Mouse (Mus musculus) intestine, embryonic 14.5 days (tissue): ENCODE results near the gene Zbtb20. TPM values are rescaled to one million over a fixed set of nuclear protein-coding genes. Genes with fewer than 3 reads are reported as not detected.

Experiments
- ATAC-seq: fragments of 200-750 bp; cut with Nextera tagmentation; replicated peaks from 2 replicates; pipeline ENCODE4 v1.8.0; 2017; ENCODE audit warnings: low read depth, moderate number of reproducible peaks, moderate TSS enrichment, moderate library complexity; ENCODE audit not compliant: low FRiP score, low TSS enrichment
- DNase-seq: peaks from one replicate; pipeline ENCODE4 v3.0.0-alpha.2; 2018; ENCODE audit warnings: low spot score
- H3K27ac ChIP-seq: fragments of 300-500 bp; sonication (generic); 2 replicates; pipeline ENCODE4 v1.5.1; 2014; ENCODE audit warnings: low read depth, mild to moderate bottlenecking, control low read depth
- H3K27me3 ChIP-seq: fragments of 300-500 bp; sonication (generic); replicated peaks from 2 replicates; pipeline ENCODE4 v1.6.1; 2014; ENCODE audit warnings: low read length, control low read depth; ENCODE audit not compliant: control insufficient read depth, insufficient read depth
- H3K36me3 ChIP-seq: fragments of 300-500 bp; sonication (generic); 2 replicates; pipeline ENCODE4 v1.6.1; 2014; ENCODE audit warnings: low read length, control low read depth; ENCODE audit not compliant: control insufficient read depth, insufficient read depth
- H3K4me1 ChIP-seq: fragments of 300-500 bp; sonication (generic); replicated peaks from 2 replicates; pipeline ENCODE4 v1.6.1; 2014; ENCODE audit warnings: low read length, control low read depth, mixed read lengths; ENCODE audit not compliant: control insufficient read depth, insufficient read depth
- H3K4me2 ChIP-seq: fragments of 300-500 bp; sonication (generic); 2 replicates; pipeline ENCODE4 v1.6.1; 2014; ENCODE audit warnings: low read length
- H3K4me3 ChIP-seq: fragments of 300-500 bp; sonication (generic); 2 replicates; pipeline ENCODE4 v1.5.1; 2014; ENCODE audit warnings: low read depth, low read length, control low read depth, mixed read lengths
- H3K9ac ChIP-seq: fragments of 300-500 bp; sonication (generic); 2 replicates; pipeline ENCODE4 v1.6.1; 2014; ENCODE audit warnings: mild to moderate bottlenecking, low read length
- H3K9me3 ChIP-seq: fragments of 300-500 bp; sonication (generic); 2 replicates; pipeline ENCODE4 v1.6.1; 2016; ENCODE audit warnings: low read length, control low read depth; ENCODE audit not compliant: control insufficient read depth
- WGBS: fragments of 180-500 bp; shearing (Covaris S2); extraction: QIAGEN DNeasy Blood & Tissue Kit; methylation state at CpG from one replicate; pipeline ENCODE4 v1.1.7; 2014; 5-methylcytosine and 5-hydroxymethylcytosine counted together
- polyA plus RNA-seq: library from polyadenylated mRNA; unstranded; fragments of >200 nt; fragmentation: Nextera tagmentation; extraction: Ambion mirVana; gene quantifications from 2 replicates; pipeline ENCODE4 v1.2.1, GENCODE M21; 2014

The Zbtb20 gene
- polyA plus RNA-seq, 1 experiment from 2014 or later, result 27.3 TPM

GRCm38 (mm10) chr16:43650355-43651080 lies 774.8 kb downstream of the Zbtb20 start:
- Histone ChIP-seq H3K9me3 (no peaks in the 10 kb centered on the region), H3K36me3 (no peaks in the 10 kb centered on the region), H3K4me1 (no peaks in the 10 kb centered on the region), H3K4me2 (no peak overlapping the region), H3K27ac (no peak overlapping the region), H3K9ac (no peak overlapping the region), H3K4me3 (no peak overlapping the region), H3K27me3 (no peaks in the 10 kb centered on the region)
- 96% methylated on average over 3 of the region's 3 CpGs for WGBS
- ATAC-seq (no peak), DNase-seq (no peak)

GRCm38 (mm10) chr16:43653288-43653687 lies 777.6 kb downstream of the Zbtb20 start:
- Histone ChIP-seq H3K27me3 (no peaks in the 10 kb centered on the region), H3K4me1 (no peaks in the 10 kb centered on the region), H3K27ac (no peak overlapping the region), H3K9me3 (no peaks in the 10 kb centered on the region), H3K4me3 (no peak overlapping the region), H3K4me2 (no peak overlapping the region), H3K36me3 (no peaks in the 10 kb centered on the region), H3K9ac (no peak overlapping the region)
- 84% methylated on average over 2 of the region's 2 CpGs for WGBS
- no peak for ATAC-seq
- DNase-seq, result no peak

GRCm38 (mm10) chr16:43654269-43654668 lies 778.6 kb downstream of the Zbtb20 start:
- WGBS, result 88% methylated on average over 3 of the region's 3 CpGs
- H3K4me1 ChIP-seq, result no peaks in the 10 kb centered on the region
- H3K27ac ChIP-seq, result no peak overlapping the region
- ATAC-seq, result no peak
- no peaks in the 10 kb centered on the region for H3K9me3 ChIP-seq
- H3K27me3 ChIP-seq, result no peaks in the 10 kb centered on the region
- no peaks in the 10 kb centered on the region for H3K36me3 ChIP-seq
- H3K4me3 ChIP-seq, result no peak overlapping the region
- DNase-seq, result no peak
- H3K9ac ChIP-seq, result no peak overlapping the region
- no peak overlapping the region for H3K4me2 ChIP-seq

- no peak overlapping the region for H3K4me2 ChIP-seq
- ATAC-seq (no peak), DNase-seq (no peak)
- no peak overlapping the region for H3K27ac ChIP-seq
- H3K27me3 ChIP-seq, result no peaks in the 10 kb centered on the region
- no peaks in the 10 kb centered on the region for H3K4me1 ChIP-seq
- H3K36me3 ChIP-seq, result no peaks in the 10 kb centered on the region
- H3K9me3 ChIP-seq, result no peaks in the 10 kb centered on the region
- 85% methylated on average over 6 of the region's 6 CpGs for WGBS
- no peak overlapping the region for H3K4me3 ChIP-seq
- H3K9ac ChIP-seq, result no peak overlapping the region
Observed at GRCm38 (mm10) chr16:43655183-43655787, 779.6 kb downstream of the Zbtb20 start.

- Histone ChIP-seq H3K9me3 (no peaks in the 10 kb centered on the region), H3K27ac (no peak overlapping the region), H3K27me3 (no peaks in the 10 kb centered on the region), H3K9ac (no peak overlapping the region), H3K4me3 (no peak overlapping the region), H3K4me1 (no peaks in the 10 kb centered on the region), H3K4me2 (no peak overlapping the region), H3K36me3 (no peaks in the 10 kb centered on the region)
- WGBS, result 93% methylated on average over 5 of the region's 5 CpGs
- ATAC-seq, result no peak
- DNase-seq, result no peak
Observed at GRCm38 (mm10) chr16:43661576-43661975, 785.9 kb downstream of the Zbtb20 start.

GRCm38 (mm10) chr16:43662124-43663004 lies 786.7 kb downstream of the Zbtb20 start:
- DNase-seq (no peak), ATAC-seq (no peak)
- Histone ChIP-seq H3K9me3 (no peaks in the 10 kb centered on the region), H3K27me3 (no peaks in the 10 kb centered on the region), H3K27ac (no peak overlapping the region), H3K4me1 (no peaks in the 10 kb centered on the region), H3K9ac (no peak overlapping the region), H3K36me3 (no peaks in the 10 kb centered on the region), H3K4me2 (no peak overlapping the region), H3K4me3 (no peak overlapping the region)
- WGBS, result 83% methylated on average over 10 of the region's 10 CpGs

GRCm38 (mm10) chr16:43663978-43664579 lies 788.4 kb downstream of the Zbtb20 start, which contains the start of gene Tigit:
TSS of gene Tigit (minus strand) at chr16:43664146.
- 76% methylated on average over 7 of the region's 7 CpGs for WGBS
- DNase-seq (no peak), ATAC-seq (no peak)
- Histone ChIP-seq H3K9ac (no peak within 1 kb of the TSS), H3K4me1 (no peaks in the 10 kb centered on the region), H3K9me3 (no peaks in the 10 kb centered on the region), H3K4me3 (no peak within 1 kb of the TSS), H3K27me3 (no peaks in the 10 kb centered on the region), H3K27ac (no peak within 1 kb of the TSS), H3K4me2 (no peak within 1 kb of the TSS), H3K36me3 (no peaks in the 10 kb centered on the region)

- Histone ChIP-seq H3K9me3 (no peaks in the 10 kb centered on the region), H3K27me3 (no peaks in the 10 kb centered on the region), H3K4me1 (no peaks in the 10 kb centered on the region), H3K4me2 (no peak overlapping the region), H3K36me3 (no peaks in the 10 kb centered on the region), H3K27ac (no peak overlapping the region), H3K4me3 (no peak overlapping the region), H3K9ac (no peak overlapping the region)
- DNase-seq (no peak), ATAC-seq (no peak)
Observed at GRCm38 (mm10) chr16:43664861-43665260, 789.2 kb downstream of the Zbtb20 start.
